Mouse (Mus musculus) olfactory bulb, adult 2 months (tissue): Measurements from ENCODE around the gene Plek2. TPM values are rescaled to one million over a fixed set of nuclear protein-coding genes. Genes with fewer than 3 reads are reported as not detected.
A peak's percentile ranks its signal among the peaks of the same experiment; 100 is the strongest.

Experiments
- H3K27ac ChIP-seq: fragments of 200-500 bp; 2 replicates; pipeline ENCODE4 v1.5.1; 2012; ENCODE audit warnings: low read depth, low read length; ENCODE audit not compliant: insufficient read depth
- H3K4me1 ChIP-seq: fragments of 200-500 bp; 2 replicates; pipeline ENCODE4 v1.6.1; 2012; ENCODE audit warnings: low read length; ENCODE audit not compliant: control insufficient read depth, insufficient read depth
- H3K4me3 ChIP-seq: fragments of 200-500 bp; 2 replicates; pipeline ENCODE4 v1.5.1; 2012; ENCODE audit warnings: mild to moderate bottlenecking, low read depth, low read length, moderate library complexity; ENCODE audit not compliant: insufficient read depth
- CTCF ChIP-seq: fragments of 200-500 bp; IDR thresholded peaks from 2 replicates; pipeline ENCODE4 v1.5.1; 2012; ENCODE audit warnings: low read depth, mild to moderate bottlenecking, low read length, moderate library complexity; ENCODE audit not compliant: insufficient read depth
- POLR2A ChIP-seq: fragments of 200-500 bp; IDR thresholded peaks from 2 replicates; pipeline ENCODE4 v1.6.1; 2012; ENCODE audit warnings: mild to moderate bottlenecking, low read depth, low read length, moderate library complexity; ENCODE audit not compliant: insufficient read depth
- WGBS: fragments of 180-500 bp; shearing (Covaris S2); methylation state at CpG from one replicate; pipeline ENCODE4 v1.1.7; 2018; 5-methylcytosine and 5-hydroxymethylcytosine counted together
- polyA plus RNA-seq: library from polyadenylated mRNA; stranded (reverse); fragments of >200 nt; gene quantifications from 2 replicates; pipeline ENCODE4 v1.2.4, GENCODE M21; 2012; ENCODE audit warnings: low replicate concordance; ENCODE audit not compliant: missing spikeins, insufficient read depth, insufficient read length

Plek2 gene
- not detected in 2 replicates for polyA plus RNA-seq

DNA sequence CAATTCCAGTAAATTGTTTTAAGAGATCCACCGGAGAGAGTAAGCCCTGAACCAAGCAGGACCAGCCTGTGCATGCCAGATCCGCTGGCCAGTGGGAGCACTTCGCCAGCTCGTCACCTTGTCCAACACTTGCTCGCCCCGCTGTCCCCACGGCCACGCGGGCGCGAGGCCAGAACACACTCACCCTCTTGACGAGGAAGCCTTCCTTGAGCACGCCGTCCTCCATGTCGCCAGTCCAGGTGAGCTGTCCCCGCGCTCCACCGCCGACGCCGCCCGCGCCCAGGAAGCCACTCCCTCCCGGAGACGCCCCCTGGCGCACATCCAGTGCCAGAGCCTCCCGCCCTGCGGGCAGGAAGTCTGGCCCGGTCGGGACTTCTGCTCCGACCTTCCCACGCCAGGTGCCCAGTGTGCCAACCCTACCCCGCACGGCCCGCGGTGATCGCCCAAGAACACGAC lies at the start of gene Plek2:
Gene Plek2, minus strand, starts transcription at position 258 of the 456 bp plus-strand sequence.
- WGBS: 4% methylated on average over 38 of the region's 38 CpGs
- no peak within 1 kb of the TSS for H3K27ac ChIP-seq
- no peak for TF ChIP-seq CTCF
- TF ChIP-seq POLR2A: no peak
- peak within 1 kb of the TSS; percentile 21 for H3K4me3 ChIP-seq
- peaks cover 15% of the 10 kb centered on the region for H3K4me1 ChIP-seq

DNA sequence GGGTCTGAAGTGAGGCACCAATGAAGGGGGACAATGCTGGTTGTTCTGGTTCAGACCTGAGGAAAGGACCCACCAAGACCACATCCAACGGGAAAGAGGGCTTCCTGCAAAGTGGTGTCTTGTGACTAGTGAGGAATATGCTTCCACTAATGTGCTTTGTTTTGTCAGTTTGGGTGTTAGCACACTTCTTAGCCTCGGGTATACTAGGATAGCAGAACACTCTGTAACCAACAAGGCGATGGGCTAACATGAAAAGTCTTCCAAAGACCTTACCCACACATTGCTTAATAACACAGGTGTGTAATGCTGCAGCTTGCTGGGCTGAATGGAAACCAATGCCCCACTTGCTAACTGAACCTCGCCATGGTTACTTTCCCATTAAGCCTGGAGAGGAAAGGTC lies 49.6 kb upstream of the Plek2 start:
- no peaks in the 10 kb centered on the region for H3K4me1 ChIP-seq
- no peak overlapping the region for H3K4me3 ChIP-seq
- WGBS: 88% methylated on average over 4 of the region's 4 CpGs
- no peak overlapping the region for H3K27ac ChIP-seq
- TF ChIP-seq POLR2A (no peak), CTCF (no peak)

DNA sequence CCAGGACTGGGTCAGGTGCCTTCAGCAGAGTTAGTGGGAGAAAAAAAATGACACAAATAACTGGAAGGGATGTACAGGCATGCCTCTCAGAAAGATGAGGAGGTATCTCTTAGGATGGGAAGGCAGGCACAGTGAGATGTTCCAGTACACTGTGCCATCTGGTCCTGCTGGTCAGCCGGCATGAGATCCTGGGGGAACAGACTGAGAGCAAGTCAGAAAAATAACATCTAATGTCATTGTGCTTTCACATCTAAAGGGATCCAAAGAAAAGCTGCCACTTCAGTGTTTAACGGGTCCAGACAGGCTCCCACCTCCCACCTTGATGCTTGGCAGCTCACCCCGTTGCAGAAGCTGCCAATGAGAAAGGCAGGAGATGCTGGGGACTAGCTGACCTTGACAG lies 45.7 kb upstream of the Plek2 start:
- WGBS: 65% methylated on average over 3 of the region's 3 CpGs

DNA sequence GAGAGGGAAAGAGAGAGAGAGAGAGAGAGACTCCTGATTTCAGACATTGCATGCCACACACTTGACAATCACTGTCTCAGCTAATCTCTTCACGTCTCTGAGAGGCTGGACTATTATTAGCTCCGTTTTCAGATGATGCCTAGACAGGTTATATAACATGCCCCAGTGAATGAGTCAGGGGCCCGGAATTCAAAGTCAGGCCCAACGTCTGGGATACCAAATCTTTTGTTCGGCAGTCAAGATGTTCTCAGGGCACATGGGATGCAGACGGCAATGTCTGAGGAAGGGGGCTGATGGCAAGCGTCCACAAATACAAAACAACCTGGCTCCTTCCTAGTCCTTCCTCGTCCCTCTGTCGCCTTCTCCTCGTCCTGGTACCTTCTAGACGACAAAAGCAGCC lies 45.3 kb upstream of the Plek2 start:
- 73% methylated on average over 11 of the region's 11 CpGs for WGBS
- TF ChIP-seq POLR2A (no peak), CTCF (no peak)
- H3K4me1 ChIP-seq: no peaks in the 10 kb centered on the region
- no peak overlapping the region for H3K4me3 ChIP-seq
- H3K27ac ChIP-seq: no peak overlapping the region

More for the DNA sequence above, 45.7 kb upstream of the Plek2 start:
- no peak for TF ChIP-seq CTCF
- no peak for TF ChIP-seq POLR2A
- Histone ChIP-seq H3K4me3 (no peak overlapping the region), H3K27ac (no peak overlapping the region), H3K4me1 (no peaks in the 10 kb centered on the region)

DNA sequence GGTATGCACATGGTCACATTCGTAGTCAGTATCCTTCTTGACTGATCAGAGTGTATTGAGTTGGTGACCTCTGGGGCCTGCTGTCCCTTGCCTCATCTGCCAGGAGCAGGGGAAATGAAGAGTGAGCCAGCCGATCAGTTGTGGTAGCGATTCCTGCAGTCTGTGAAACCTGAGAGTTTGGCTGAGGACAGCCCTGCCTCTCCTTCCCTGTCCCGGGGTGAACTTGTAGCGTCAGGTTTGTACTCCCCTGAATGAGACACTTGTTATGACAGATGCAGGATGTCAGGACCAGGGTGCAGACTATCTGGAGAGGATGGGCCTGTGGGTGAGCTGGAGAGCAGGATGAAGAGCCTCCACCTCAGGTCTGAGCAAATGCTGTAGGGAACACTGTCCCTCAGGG lies 40.9 kb upstream of the Plek2 start:
- H3K4me1 ChIP-seq: no peaks in the 10 kb centered on the region
- WGBS: 88% methylated on average over 5 of the region's 5 CpGs
- no peak overlapping the region for H3K4me3 ChIP-seq
- TF ChIP-seq CTCF (no peak), POLR2A (no peak)
- H3K27ac ChIP-seq: no peak overlapping the region

DNA sequence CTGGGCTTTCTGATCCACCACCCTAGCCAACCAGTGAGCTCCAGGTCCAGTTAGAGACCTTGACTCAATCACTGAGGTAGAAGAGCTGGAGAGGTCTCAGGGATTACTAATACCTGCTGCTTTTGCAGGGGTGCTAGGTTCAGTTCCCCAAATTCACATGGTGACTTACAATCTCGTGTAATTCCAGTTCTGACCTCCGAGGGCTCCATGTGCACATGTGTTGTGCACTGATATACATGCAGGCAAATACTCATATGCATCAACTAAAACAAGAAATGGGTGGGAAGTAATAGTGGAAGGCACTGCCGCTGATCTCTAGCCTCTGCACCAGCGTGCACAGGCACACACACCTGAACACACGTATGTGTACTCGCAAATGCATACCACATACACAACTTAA lies 40.4 kb upstream of the Plek2 start:
- no peak for TF ChIP-seq CTCF
- no peak for TF ChIP-seq POLR2A
- WGBS: 79% methylated on average over 6 of the region's 6 CpGs
- Histone ChIP-seq H3K27ac (no peak overlapping the region), H3K4me1 (no peaks in the 10 kb centered on the region), H3K4me3 (no peak overlapping the region)

DNA sequence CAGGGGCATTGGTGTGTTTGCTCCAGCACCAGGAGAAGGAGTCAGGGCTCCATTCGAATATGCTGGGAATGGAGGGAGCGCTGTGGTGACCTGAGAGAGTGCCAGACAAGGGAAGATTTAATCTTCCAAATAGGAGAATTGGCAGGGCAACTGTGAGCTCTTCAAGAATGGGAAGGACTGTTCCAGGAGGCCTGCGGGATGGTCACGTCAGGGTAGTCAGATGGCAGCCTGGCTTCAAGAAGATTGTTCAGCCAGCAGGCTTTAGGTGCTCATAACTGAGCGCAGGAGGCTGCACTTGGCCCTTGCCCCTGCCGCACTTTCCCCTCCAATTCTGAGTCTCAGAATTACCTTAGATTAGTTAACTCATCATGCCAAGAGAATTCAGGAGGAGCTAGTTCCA lies 36.2 kb upstream of the Plek2 start:
- H3K4me1 ChIP-seq: no peaks in the 10 kb centered on the region
- WGBS: 91% methylated on average over 6 of the region's 6 CpGs
- no peak overlapping the region for H3K27ac ChIP-seq
- H3K4me3 ChIP-seq: no peak overlapping the region
- no peak for TF ChIP-seq CTCF
- no peak for TF ChIP-seq POLR2A

DNA sequence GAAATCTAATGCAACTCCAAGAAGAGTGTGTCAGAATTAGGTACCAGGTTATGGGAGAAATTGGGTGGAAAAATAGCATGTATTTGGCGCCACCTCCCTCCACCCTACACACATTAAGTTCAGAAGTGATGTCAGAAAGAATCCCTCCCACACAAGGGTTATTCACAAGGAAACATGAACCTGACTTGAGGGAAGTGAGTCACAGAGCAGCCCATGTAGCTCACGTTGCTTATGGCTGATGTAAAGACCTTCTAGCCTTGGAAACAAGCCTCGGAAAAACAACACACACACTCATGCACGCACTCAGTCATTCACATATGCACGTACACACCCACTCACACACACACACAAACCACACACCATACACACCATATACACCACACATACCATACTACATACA lies 33.3 kb upstream of the Plek2 start:
- Histone ChIP-seq H3K4me1 (no peaks in the 10 kb centered on the region), H3K27ac (no peak overlapping the region), H3K4me3 (no peak overlapping the region)
- whole genome bisulfite sequencing: 71% methylated on average over 5 of the region's 5 CpGs
- TF ChIP-seq POLR2A (no peak), CTCF (no peak)

DNA sequence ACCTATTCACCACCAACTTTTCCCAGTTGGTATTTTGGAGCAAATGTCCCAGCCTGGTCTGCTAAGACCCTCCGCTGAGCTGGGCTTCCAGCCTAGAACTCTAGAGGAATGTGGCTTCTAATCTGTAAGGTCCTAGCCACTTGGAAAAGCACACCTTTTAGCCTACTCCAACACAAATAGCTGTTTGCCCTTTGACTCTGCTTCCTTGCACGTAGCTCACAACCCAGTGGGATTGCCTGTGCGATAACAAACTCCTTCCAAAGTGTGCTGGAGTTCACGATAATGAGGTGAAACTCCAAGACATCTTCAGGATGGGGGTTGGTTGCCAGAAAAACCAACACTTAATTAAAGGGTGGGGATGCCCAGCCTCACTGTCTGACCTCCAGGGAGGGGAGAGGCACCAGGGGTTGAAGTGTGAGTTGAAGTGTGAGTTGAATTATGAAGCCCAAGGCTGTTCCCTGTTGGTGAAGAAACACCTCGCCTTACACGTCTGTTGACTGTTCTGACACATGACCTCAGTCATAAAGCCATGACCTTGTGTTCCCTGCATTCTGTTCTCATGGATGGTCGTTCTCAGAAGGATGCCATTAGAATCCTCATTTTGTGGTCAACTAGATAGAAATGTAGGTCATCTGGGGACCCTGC lies 32.8 kb upstream of the Plek2 start:
- WGBS: 83% methylated on average over 7 of the region's 7 CpGs
- TF ChIP-seq CTCF: no peak
- TF ChIP-seq POLR2A: no peak

DNA sequence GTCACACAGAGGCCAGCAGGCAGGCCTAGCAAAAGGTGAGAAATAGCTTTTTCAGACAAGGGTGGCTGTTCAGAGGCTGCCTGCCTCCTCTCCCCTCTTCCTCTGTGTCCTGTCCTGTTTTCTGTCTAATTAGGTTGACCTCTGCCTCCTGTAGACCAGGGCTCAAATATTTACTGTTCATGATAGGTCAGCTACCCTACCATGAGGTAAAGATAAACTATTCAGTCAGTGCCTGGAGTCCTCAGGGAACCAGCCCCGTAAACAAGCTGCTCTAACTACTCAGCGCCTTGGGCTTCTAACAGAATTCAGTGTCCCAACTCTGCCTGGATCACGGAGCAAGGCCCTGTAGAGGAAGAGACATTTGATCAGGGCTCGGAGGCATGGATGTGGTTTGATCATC lies 29.7 kb upstream of the Plek2 start:
- Histone ChIP-seq H3K27ac (no peak overlapping the region), H3K4me1 (no peaks in the 10 kb centered on the region), H3K4me3 (no peak overlapping the region)
- TF ChIP-seq CTCF (no peak), POLR2A (no peak)
- 83% methylated on average over 4 of the region's 4 CpGs for WGBS

More for the DNA sequence above, 32.8 kb upstream of the Plek2 start:
- Histone ChIP-seq H3K4me1 (no peaks in the 10 kb centered on the region), H3K4me3 (no peak overlapping the region), H3K27ac (no peak overlapping the region)
